Mouse (Mus musculus): ENCODE data around the gene Grm4.

The Grm4 gene

DNA sequence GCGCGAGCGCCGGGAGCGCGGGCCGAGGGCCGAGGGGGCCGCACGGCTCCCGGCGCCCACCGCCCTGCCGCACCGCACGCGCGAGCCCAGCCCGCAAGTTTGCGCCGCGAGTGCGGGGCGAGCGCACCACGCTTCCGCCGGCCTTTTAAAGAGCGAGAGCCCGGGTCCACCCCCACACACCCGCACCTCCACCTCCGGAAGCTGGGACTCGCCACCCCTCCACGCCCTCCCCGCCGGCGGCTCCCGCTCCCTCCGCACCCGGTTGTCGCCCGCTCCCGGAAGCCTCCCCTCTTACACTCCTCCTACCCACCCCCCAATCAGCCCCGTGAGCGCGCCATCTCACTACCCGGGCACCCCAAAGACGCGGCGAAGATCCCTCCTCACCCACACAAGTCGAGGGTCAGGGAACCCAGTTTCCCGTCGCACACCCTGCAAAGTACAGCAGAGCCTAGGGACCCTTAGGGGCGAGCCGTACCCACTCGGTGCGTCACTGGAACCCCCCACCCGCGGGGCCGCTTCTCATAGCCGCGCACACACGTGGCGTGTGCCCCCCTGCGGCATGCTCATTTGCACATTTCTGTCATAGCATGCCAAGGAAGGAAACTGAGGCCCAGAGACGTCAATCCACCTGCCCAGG, 7.8 kb downstream of the Grm4 start:
- in situ Hi-C loops (cut with MboI) = no loop called here

DNA sequence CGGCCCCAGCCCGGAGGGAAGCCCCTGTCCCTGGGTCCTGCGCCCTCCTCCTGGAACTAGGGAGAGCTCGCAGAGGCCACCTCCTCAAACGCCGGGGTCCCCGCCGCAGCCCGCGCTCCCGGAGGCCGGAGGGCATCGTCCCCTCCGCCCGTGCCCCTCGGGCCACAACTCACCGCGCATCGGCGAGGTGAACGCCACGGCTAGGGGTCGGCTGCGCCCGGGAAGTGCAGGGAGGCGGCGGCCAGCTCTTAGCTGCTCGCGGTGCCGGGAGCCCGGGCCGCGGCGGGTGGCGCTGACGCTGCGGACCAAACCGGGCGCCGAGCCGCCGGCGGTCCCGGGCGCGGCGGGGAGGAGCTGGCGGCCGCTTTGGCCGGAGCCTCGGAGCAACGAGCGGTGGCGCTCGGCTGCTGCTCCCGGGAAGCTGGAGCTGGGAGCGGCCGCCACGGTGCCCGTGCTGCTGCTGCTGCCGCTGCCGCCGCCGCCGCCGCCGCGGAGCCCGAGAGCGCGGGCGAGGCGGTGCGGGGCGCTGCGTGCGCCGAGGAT, 8.5 kb downstream of the Grm4 start:
- in situ Hi-C loops (cut with MboI) = no loop called here

DNA sequence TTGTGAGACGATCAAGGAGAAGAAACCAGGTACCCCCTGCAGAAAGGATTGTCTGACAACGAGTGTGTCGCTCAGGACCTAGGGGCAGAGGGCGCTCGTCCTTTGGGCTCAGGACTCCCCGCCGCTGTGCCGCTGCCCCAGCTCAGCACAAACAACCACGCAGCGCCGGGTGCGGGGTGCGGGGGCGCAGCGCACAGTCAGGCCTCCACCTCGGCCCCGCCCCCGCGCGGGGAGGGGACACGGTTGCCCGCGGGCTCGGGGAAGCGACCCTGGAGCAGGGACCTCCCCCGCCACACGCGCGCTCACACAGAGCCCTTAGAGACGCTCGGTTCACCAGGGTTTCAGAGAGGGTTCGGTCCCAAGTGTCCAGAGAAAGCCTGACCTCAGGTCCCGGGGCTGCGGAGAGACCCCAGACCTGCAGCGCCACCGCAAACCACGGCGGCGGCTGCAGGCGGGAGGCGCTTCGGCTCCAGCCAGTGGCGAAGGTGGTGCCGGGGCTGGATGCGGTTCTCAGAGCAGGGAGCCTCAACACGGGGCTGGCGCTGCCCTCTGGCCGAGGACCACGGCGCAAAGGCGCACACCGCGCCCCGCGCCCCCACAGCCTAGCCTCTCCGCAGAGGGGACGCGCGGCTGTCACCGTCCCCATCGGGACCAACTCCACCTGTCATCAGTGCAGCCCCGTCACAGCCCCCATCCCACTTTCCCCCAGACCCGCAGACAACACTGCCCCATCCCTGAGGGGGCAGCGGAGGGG, 9.2 kb downstream of the Grm4 start:
- in situ Hi-C loops (cut with MboI) = no loop called here

DNA sequence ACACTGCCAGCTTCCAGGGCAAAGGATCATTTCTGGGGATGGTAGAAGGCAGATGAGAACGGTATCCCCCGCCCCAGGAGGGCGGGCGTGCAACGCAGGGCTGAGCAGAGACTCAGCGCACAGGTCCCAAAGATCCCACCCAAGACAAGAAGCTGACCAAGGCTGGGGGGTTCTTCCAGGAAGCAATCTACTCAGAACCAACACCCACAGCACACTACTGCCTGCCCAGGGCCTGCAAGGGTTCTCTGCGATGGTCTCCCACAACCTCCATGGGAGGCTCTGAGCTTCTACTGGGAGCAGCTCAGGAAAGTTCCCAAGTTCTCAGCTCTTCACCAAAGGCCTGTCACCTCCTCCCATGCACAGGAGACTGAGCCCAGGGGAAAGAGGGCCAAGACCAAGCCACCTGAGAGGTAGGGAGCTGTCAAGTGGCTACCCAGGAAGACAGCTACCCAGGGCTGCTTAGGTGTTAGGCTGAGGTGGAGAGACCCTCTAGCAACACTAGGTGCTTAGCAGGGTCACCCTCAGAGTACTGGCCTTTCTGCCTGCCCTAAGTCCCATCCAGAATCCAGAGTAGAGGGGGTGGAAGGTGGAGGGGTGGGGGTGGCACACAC, 10.0 kb downstream of the Grm4 start:
- in situ Hi-C loops (cut with MboI) = no loop called here

DNA sequence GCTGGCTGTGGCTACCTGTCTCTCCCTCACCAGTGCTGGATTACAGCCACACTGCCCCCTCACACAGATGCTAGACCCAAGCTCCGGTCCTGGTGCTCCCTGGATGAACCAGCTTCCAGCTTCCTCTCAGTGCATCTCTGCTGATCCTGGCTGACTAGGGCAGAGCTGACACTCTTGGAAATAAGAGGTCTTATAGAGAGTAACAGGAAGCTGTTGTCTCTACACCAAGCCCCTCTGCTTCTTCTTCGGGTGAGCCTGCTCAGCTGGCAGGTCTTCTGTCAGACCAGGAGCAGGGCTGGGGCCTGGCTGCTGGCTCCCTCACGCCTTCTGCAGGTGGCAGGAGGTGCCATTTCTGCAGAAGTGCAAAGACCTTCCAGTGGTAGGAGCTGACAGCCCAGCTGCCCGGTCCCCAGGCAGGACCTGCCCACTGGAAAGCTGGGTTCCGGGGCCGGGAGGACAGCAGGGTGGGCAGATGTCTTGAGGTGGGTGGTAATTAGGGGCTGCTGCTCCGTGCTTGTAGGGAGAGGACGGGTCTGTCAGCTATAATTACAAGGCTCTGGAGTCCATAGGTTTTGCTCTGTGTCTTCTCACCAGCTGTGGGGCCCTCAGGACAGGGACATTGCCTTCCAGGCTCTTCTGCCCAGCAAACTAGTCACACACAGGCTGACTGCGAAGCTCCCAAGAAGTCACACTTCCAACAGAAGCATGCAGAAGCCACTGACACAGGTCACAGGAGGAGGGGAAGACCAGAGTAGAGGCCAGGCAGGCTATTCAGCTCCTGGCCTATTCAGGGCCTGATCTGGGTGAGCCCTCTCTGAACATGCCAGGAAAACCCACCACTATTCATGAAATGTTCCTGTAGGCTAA, 10.7 kb downstream of the Grm4 start:
- in situ Hi-C loops (cut with MboI) = no loop called here

DNA sequence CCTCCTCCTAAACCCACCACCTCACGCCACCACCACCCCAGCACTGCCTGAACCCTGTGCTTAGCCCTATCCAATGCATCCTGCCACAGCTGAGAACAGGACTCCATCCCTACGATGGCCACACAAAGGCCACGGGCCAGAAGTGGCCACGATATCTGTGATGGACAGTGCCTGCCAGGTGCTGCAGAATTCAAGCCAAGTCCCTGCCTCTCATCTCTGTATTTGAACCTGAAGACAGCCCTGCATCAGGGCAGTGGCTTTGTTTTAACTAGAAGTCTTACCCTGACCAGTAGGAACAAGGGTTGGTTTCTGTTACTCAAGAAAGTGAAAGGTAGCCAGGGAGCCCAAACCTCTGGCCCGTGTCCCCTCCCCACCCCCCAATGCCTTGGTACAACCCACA, 12.1 kb downstream of the Grm4 start:
- in situ Hi-C loops (cut with MboI) = no loop called here

DNA sequence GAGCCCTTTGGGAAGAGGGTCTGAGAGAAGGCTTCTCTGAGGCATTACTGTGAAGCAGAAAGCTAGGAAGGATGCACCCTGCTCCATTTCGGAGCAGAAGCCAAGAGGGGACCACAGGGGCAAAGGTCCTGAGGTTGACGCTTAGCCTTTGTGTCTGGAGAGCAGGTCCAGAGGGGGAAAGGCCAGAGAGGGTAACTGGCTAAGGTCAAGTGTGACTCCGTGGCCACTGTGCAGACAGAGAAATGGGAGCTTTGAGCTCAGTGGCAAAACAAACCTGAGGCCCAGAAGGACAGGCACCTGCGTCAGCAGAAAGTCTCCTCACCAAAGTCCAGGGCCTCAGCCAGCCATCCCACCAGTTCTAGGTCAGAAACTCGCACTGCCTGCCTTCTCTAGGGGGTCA, 12.7 kb downstream of the Grm4 start:
- in situ Hi-C loops (cut with MboI) = no loop called here

DNA sequence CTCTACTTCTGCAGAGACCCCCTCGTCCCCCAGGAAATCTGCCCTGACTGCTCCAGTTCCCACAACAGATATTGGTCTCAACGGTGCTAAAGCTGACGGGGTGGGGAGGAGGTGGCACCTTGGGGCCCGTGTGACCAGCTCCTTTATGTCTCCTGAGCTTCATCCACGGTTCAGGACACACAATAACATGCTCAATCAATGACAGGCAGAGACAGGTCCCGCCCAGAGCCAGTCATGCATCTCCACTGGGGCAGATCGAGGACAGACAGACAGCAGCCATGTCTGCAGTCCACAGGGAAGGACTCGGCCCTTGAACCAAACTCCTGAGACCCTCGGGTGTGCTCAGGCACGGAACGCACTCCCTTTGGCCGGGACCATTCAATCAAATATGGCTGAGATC, 13.2 kb downstream of the Grm4 start:
- in situ Hi-C loops (cut with MboI) = no loop called here

DNA sequence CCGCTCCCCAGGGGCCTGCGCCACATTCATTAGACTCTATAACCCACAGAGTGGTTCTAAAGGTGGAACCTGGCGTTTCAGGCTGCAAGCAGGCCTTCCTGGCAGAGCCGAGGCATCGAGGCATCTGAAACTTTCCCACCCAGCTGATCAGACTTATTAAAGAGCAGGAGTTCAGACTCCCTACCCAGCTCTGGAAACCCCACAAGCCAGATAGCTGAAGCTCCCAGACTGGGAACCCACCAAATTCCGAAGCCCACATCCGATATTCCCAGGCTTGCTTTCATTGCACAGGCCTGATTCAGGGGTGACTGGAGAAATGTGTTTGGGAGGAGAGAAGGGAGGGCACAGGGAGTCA, 13.6 kb downstream of the Grm4 start:
- in situ Hi-C loops (cut with MboI) = no loop called here

DNA sequence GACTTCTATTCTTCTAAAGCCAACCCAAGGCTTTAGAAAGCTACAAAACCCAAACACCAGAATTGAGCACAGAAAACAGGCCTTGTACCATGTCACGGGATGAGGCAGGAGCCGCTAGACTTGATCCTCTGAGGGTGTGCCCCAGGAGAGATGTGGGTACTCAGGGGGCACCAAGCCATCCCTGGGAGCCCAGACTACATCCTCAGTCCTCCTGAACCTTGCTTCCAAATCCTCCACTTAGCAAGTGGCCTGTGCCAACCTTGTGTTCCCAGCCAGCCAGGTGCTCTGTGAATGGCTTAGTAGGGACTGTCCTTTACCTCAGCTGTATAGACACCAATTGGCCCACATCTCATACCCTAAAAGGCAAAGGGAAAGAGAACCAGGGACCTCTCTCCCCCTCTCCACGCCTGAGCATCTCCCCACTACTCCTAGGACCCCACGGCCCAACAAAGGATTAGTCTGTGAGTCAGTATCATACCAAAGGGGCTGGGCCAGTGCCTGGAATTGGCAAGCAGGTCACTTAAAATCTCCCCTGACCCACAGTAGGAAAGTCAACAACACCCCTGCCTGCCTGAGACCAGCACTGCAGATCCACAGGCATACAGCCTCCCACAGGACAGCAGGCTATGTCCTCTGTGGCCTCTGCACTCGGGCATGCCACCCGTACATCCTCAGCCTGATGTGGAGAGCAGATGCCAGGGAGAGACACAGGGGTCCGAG, 14.2 kb downstream of the Grm4 start:
- in situ Hi-C loops (cut with MboI) = no loop called here

DNA sequence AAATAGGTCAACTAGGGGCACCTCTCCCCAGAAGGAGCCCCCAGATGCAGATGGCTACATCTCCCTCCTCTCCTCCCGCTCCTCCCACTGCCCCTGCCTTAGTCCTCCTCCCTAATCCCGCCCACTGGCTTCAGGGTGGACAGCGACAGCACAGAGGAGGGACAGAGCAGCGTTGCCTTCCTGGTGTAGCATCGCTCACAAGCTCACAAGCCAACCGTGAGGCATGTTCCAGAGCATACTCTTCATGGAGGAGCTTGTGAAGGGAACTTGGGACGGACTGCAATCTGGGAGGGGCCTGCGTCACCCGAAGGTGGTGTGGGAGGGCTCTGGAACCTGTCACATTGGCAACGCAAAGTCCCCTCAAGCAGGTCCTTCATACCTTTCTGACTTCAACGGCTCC, 14.8 kb downstream of the Grm4 start:
- in situ Hi-C loops (cut with MboI) = no loop called here

DNA sequence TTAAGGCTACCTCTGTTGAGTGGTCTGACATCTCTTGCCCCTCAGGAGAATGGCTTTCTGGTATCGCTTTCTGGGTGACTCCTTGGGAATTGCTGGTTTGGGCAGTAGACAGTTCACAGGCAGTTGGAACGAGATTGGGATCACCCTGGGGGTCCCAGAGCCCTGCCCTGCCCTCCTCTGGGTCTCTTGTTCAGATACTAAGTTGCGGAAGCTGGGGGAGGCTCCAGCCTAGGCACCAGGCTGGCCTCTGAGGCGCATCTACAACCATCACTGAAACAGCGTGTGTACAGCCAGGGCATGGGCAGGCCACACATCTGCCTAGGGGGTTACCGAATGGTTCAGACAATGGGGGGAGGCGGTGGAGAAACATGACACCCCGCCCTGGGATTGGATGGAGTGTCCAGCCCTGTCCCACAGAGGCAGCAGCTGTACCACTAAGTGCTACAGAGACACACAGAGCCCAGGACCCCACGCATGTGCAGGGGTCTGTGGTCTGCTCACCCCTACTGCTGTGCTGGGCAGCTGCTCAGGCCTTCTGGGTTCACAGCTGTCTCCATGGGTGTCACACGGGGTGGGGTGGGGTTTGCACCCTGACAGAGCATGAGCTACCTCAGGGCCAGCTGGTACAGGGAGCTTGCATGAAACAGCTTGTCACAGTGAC, 15.9 kb downstream of the Grm4 start:
- in situ Hi-C loops (cut with MboI) = no loop called here

DNA sequence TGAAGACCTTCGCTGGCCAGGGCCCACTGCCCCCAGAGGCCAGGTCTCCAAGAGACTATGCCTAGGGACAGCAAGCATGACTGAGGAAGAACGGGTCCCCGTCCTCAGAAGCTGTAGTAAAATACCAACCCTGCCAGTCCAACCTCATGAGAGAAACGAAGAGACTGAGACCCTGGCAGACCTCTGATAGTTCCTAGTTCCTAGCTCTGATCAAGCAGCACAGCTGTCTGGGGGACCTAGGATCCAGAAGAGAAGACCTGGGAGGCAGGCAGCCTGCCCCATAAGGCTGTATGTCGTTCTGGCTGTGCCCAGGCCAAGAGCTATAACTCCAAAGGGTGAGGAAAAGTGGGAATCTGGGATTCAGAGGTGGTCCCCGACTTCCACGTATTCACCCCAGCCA, 17.3 kb downstream of the Grm4 start:
- in situ Hi-C loops (cut with MboI) = no loop called here

DNA sequence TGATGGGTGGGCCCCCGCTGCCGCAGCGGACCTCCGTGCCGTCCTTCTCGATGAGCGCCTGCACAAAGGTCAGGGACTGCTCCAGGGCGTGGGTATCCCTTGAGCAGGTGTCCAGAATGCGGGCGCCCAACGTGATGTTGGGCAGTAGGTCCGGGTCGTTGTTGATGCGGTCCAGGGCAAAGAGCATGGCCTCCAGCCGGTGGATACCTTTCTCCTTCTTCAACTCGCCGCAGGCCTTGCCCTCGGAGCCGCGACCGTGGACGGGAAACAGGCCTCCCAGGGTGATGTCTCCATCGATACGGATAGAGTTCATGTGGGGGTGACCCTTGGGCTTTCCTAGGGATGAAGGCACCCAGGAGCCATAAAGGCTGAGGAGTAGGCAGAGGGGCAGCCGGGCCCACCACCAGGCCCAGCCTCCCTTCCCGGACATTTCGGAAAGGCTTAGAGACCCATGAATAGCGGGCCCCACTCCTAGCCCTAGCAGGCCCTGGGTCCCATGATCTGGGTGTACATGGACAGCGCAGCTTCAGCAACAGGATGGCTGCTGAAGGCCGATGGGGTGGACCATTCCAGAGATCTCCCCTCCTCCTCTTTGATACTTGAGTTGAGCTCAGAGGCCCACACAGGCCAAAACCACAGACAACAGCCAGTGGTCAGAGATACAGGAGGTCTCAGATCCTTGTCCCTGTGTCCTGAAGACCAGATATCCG, 18.3 kb downstream of the Grm4 start:
- in situ Hi-C loops (cut with MboI) = no loop called here

DNA sequence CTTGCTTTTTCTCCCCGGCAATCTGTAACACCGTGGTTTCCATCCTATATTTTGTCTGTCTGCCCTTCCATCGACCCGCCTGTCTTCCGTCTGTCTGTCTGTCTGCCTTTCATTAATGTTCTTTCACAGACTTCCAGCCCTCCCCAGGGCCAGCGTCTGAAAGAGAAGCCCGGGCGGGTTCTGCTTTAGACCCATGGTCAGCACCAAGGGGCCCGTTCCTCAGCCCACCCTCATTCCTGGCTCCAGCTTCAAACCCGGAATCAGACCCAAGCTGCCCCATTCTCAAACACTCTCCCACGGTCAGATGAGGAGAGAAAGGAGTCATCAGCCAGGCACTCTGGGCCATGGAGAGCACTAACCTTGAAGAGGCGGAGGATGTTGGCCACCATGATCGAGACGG, 18.9 kb downstream of the Grm4 start:
- in situ Hi-C loops (cut with MboI) = no loop called here

DNA sequence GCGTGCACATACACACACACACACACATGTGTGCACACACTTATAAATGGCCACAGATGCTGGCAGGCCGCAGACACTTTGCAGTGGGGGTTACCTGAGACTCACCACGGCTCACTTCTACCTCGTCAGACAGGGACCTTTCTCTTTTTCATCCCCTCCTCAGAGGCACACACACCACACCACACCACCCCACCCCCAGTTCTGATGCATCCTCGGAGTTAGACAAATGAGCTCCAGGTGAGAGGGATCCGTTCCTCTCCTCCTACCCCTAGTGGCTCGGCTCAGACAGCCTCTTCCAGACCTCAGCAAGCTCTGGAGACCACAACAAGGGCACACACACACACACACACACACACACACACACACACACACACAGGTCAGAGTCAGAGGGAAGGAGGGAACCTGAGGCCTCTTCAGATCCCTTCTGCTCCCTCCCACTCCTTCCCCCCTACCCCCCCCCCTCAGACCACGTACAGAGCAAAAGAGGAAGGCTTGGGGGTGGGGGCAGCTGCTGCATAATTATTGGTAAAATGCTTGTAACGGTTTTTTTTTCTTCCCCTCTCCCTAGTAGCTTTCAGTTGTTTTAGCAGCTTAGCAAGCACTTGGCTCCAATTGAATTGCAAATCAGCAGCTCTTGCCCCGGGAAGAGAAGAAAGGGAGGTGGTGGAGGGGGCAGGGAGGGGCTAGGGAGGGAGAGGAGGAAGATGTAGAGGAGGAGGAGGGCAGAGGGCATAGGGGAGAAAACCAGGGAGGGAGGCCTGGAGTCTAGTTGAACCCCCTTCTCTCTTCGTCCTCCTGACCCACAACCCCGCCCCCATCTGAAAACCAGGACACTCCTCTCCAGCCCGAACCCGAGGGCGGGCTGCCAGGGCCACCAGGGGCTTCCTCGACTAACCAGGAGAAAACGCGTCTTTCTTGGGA, 19.6 kb downstream of the Grm4 start:
- in situ Hi-C loops (cut with MboI) = no loop called here

DNA sequence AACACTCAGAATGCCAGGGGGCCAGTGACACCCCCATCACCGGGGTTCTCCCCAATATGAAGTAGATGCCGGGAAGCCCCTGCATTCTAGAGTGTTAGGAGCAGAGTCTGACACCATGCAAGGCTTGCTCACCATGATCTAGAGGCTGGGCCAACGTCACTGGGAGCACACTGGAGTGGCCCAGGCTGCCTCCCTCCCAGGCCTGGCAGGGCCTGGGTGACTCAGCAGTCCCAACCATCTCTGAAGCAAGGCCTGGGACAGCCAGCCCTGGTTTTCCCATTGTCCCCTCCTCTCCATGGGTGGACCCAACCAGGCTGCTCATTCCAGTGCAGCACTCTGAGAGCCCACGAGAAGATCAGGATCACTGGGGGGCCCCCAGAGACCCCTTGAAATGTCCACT, 20.4 kb downstream of the Grm4 start:
- in situ Hi-C loops (cut with MboI) = no loop called here

DNA sequence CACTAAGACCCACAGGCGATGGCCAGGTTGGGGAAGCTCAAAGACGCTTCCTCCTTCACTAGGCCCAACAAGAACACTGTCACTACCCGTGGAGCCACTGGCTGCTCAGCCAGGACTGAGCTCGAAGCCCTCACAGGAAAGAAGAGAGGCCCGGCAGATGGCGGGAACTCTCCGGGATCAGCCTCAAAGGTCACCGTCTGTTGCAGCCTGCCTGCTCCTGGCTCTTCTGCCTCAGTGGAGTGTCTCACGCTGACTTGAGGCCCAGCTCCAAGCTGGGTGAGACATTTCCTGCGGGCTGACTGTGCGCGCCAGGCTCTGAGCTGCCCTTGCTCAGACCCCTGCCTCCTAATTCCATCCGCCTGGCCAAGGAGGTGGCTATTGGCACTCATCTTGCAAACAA, 22.1 kb downstream of the Grm4 start:
- in situ Hi-C loops (cut with MboI) = no loop called here

DNA sequence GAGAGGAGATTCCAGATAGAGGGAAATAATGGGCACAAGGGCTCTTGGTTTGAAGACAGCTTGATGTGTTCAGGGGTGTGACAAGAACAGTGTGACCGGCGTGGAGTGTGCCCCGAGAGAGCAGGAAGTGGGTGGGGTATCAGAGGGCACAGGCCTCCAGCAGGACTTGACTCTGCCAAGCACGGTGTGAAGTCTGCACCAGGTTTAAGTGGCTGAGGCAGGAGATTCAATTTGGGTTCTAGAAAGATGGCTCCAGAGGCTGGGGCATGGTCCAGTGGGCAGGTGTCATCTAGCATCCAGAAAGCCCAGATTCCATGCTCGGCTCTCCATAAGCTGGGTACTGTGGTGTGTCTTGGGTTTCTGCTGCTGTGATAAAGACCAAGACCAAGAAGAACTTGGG, 23.4 kb downstream of the Grm4 start:
- in situ Hi-C loops (cut with MboI) = no loop called here
